Mouse (Mus musculus) C2C12 (cell line): ENCODE results near the gene Dapk1. TPM values are rescaled to one million over a fixed set of nuclear protein-coding genes. Genes with fewer than 3 reads are reported as not detected.

Source experiments
- H3K27me3 ChIP-seq: one replicate; pipeline ENCODE4 v1.6.1; 2011; ENCODE audit not compliant: control insufficient read depth, insufficient read depth, insufficient read length
- H3K36me3 ChIP-seq: one replicate; pipeline ENCODE4 v1.6.1; 2011; ENCODE audit not compliant: control insufficient read depth, insufficient read depth
- H3K4me3 ChIP-seq: one replicate; pipeline ENCODE4 v1.5.1; 2011; ENCODE audit warnings: mild to moderate bottlenecking, control low read depth; ENCODE audit not compliant: poor library complexity, insufficient read depth, severe bottlenecking
- H3K79me2 ChIP-seq: one replicate; pipeline ENCODE4 v1.6.1; 2011; ENCODE audit not compliant: control insufficient read depth, insufficient read depth
- H3K79me3 ChIP-seq: one replicate; pipeline ENCODE4 v1.6.1; 2011; ENCODE audit warnings: low read depth, control low read depth
- H3ac ChIP-seq: one replicate; pipeline ENCODE3; 2011; ENCODE audit warnings: low read depth; ENCODE audit not compliant: control insufficient read depth, insufficient read length
- CEBPB ChIP-seq: IDR thresholded peaks from one replicate; pipeline ENCODE4 v1.6.1; 2011; ENCODE audit warnings: low read depth, mild to moderate bottlenecking, control low read depth, moderate library complexity
- CTCF ChIP-seq: IDR thresholded peaks from one replicate; pipeline ENCODE4 v1.5.1; 2011; ENCODE audit not compliant: control insufficient read depth, insufficient read depth, insufficient read length
- FOSL1 ChIP-seq: IDR thresholded peaks from one replicate; pipeline ENCODE4 v1.8.0; 2011; ENCODE audit warnings: mild to moderate bottlenecking, low read length; ENCODE audit not compliant: poor library complexity, insufficient read depth, severe bottlenecking
- MAX ChIP-seq: IDR thresholded peaks from one replicate; pipeline ENCODE4 v1.6.1; 2011; ENCODE audit warnings: mild to moderate bottlenecking, control low read depth
- MYOD1 ChIP-seq: IDR thresholded peaks from one replicate; pipeline ENCODE4 v1.6.1; 2011; ENCODE audit warnings: low read depth; ENCODE audit not compliant: control insufficient read depth, insufficient read length
- MYOG ChIP-seq: IDR thresholded peaks from one replicate; pipeline ENCODE4 v1.6.1; 2011; ENCODE audit not compliant: control insufficient read depth, insufficient read length; ENCODE audit errors: extremely low read depth
- USF1 ChIP-seq: IDR thresholded peaks from one replicate; pipeline ENCODE4 v1.6.1; 2011; ENCODE audit warnings: low read depth, mild to moderate bottlenecking, control low read depth, moderate library complexity
- polyA plus RNA-seq: library from polyadenylated mRNA; unstranded; fragments of >200 nt; fragmentation: generic; extraction: Trizol; gene quantifications from one replicate; pipeline ENCODE4 v1.2.1, GENCODE M21; 2012; ENCODE audit warnings: missing spikeins

Dapk1 gene
- polyA plus RNA-seq, 1 experiment = not detected

DNA sequence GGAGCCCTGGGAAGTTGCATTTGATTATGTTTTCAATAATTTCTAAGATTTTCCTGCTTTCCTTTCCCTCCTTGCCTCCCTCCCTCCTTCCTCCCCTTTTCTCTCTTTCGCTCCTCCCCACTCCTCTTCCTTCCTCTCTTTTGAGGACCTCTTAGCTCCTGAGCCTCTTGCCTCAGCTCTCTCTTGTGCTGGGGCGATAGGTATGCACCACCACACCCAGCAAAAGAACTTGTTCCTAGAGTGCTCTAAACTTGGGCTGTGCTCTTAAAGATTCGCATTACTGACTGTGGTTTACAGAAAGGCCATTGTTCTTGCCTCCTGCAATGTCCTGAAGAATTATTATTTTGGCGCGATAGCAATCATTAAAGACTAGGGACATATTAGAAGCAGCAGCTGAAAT, 46.6 kb downstream of the Dapk1 start:
- Histone ChIP-seq H3ac (no peak overlapping the region), H3K27me3 (no peaks in the 10 kb centered on the region), H3K79me2 (no peaks in the 10 kb centered on the region), H3K79me3 (no peaks in the 10 kb centered on the region), H3K36me3 (no peaks in the 10 kb centered on the region), H3K4me3 (no peak overlapping the region)
- TF ChIP-seq MYOG (no peak), USF1 (no peak), MYOD1 (no peak), FOSL1 (no peak), CTCF (no peak), CEBPB (no peak), MAX (no peak)

DNA sequence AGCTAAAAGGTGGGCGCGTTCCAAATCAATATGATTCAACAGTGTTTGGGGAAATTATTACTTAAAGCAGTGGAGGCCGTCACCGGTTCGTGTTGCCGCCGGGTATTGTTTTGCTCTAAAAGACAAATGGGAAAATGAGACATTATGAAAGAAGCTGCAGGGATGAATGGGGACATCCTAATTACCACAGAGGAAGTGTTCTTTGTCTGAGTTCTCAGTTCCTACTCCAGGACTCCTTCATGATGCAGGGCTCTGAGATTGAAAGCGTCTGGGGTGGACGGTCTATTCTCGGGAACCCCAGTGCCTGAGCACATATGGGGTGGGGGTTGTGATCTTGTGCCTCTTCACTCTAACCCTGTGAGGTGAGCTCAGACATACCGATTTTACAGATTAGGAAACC, 48.3 kb downstream of the Dapk1 start:
- Histone ChIP-seq H3K27me3 (no peaks in the 10 kb centered on the region), H3K4me3 (no peak overlapping the region), H3K79me3 (no peaks in the 10 kb centered on the region), H3K79me2 (no peaks in the 10 kb centered on the region), H3K36me3 (no peaks in the 10 kb centered on the region), H3ac (no peak overlapping the region)
- TF ChIP-seq MYOG = no peak
- no peak for TF ChIP-seq USF1
- no peak for TF ChIP-seq CEBPB
- no peak for TF ChIP-seq FOSL1
- TF ChIP-seq CTCF = no peak
- no peak for TF ChIP-seq MYOD1
- TF ChIP-seq MAX = no peak

- Histone ChIP-seq H3ac (no peak overlapping the region), H3K79me2 (no peaks in the 10 kb centered on the region), H3K27me3 (no peaks in the 10 kb centered on the region), H3K4me3 (no peak overlapping the region), H3K36me3 (no peaks in the 10 kb centered on the region), H3K79me3 (no peaks in the 10 kb centered on the region)
- TF ChIP-seq FOSL1 (no peak), USF1 (no peak), MAX (no peak), MYOG (no peak), MYOD1 (no peak), CTCF (no peak), CEBPB (no peak)
These were observed 52.3 kb downstream of the Dapk1 start for GRCm38 (mm10) chr13:60654017-60654565.

DNA sequence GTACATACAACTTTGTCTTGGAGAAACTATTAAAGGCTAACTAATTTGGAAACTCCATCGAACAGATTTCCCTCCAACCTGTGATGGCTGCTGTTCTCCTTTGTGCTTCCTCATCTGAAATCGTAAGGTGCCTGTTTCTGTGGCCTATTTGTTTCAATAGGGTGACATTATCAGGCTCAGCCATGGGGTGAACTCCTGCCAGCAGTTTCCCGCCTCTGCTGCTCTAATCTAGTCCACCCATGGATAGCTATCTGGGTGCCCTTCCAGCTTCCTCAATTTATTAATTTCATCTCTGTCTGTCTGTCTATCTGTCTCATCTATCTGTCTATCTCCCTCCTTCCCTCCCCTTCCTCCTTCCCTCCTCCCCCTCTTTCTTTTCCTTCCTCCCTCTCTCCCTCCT, 53.5 kb downstream of the Dapk1 start:
- H3ac ChIP-seq = no peak overlapping the region
- TF ChIP-seq CTCF (no peak), MAX (no peak), FOSL1 (no peak), MYOG (no peak), CEBPB (no peak)

GRCm38 (mm10) chr13:60659600-60659999, 57.9 kb downstream of the Dapk1 start:
- Histone ChIP-seq H3ac (no peak overlapping the region), H3K79me2 (no peaks in the 10 kb centered on the region), H3K27me3 (no peaks in the 10 kb centered on the region), H3K4me3 (no peak overlapping the region), H3K79me3 (no peaks in the 10 kb centered on the region), H3K36me3 (no peaks in the 10 kb centered on the region)
- TF ChIP-seq MAX (no peak), USF1 (no peak), FOSL1 (no peak)

More for the DNA sequence above, 53.5 kb downstream of the Dapk1 start:
- Histone ChIP-seq H3K36me3 (no peaks in the 10 kb centered on the region), H3K4me3 (no peak overlapping the region), H3K79me2 (no peaks in the 10 kb centered on the region), H3K27me3 (no peaks in the 10 kb centered on the region), H3K79me3 (no peaks in the 10 kb centered on the region)

- H3K36me3 ChIP-seq = no peaks in the 10 kb centered on the region
These were observed 58.3 kb downstream of the Dapk1 start for GRCm38 (mm10) chr13:60660056-60660455.

More at GRCm38 (mm10) chr13:60660056-60660455, 58.3 kb downstream of the Dapk1 start:
- H3K27me3 ChIP-seq = no peaks in the 10 kb centered on the region
- no peak overlapping the region for H3ac ChIP-seq
- H3K79me3 ChIP-seq = no peaks in the 10 kb centered on the region
- TF ChIP-seq MYOG (no peak), USF1 (no peak), MYOD1 (no peak), CEBPB (no peak), CTCF (no peak), FOSL1 (no peak), MAX (no peak)
- no peaks in the 10 kb centered on the region for H3K79me2 ChIP-seq
- no peak overlapping the region for H3K4me3 ChIP-seq
